Mouse (Mus musculus) ES-Bruce4 (cell line): ENCODE data around the gene Zfp941. TPM values are rescaled to one million over a fixed set of nuclear protein-coding genes. Genes with fewer than 3 reads are reported as not detected.
A peak's percentile ranks its signal among the peaks of the same experiment; 100 is the strongest.

ENCODE experiments used
- H3K27ac ChIP-seq: 2 replicates; pipeline ENCODE4 v1.5.1; 2012; ENCODE audit warnings: low read length, inconsistent platforms; ENCODE audit not compliant: insufficient read depth
- H3K27me3 ChIP-seq: 2 replicates; pipeline ENCODE4 v1.6.1; 2012; ENCODE audit warnings: mild to moderate bottlenecking, low read length, inconsistent platforms; ENCODE audit not compliant: control insufficient read depth, poor library complexity, insufficient read depth, severe bottlenecking
- H3K36me3 ChIP-seq: 2 replicates; pipeline ENCODE4 v1.6.1; 2012; ENCODE audit warnings: inconsistent platforms, mild to moderate bottlenecking, low read length, moderate library complexity; ENCODE audit not compliant: control insufficient read depth, poor library complexity, insufficient read depth, severe bottlenecking
- H3K4me1 ChIP-seq: one replicate; pipeline ENCODE4 v1.8.1; 2011; ENCODE audit warnings: low read length; ENCODE audit not compliant: control insufficient read depth, insufficient read depth
- H3K4me3 ChIP-seq: 2 replicates; pipeline ENCODE4 v1.5.1; 2011; ENCODE audit warnings: low read depth, mild to moderate bottlenecking, low read length
- H3K9ac ChIP-seq: 2 replicates; pipeline ENCODE4 v1.6.1; 2012; ENCODE audit warnings: low read depth, mild to moderate bottlenecking, inconsistent platforms; ENCODE audit not compliant: poor library complexity, severe bottlenecking
- H3K9me3 ChIP-seq: replicated peaks from 2 replicates; pipeline ENCODE4 v1.6.1; 2012; ENCODE audit warnings: mild to moderate bottlenecking, low read length, inconsistent platforms; ENCODE audit not compliant: control insufficient read depth, poor library complexity, insufficient read depth, severe bottlenecking
- CTCF ChIP-seq: IDR thresholded peaks from one replicate; pipeline ENCODE4 v1.8.1; 2011; ENCODE audit warnings: low read depth, low read length
- EP300 ChIP-seq: IDR thresholded peaks from 2 replicates; pipeline ENCODE4 v1.6.1; 2011; ENCODE audit warnings: low read depth, low read length; ENCODE audit not compliant: insufficient read depth
- POLR2A ChIP-seq: IDR thresholded peaks from one replicate; pipeline ENCODE4 v1.8.1; 2011; ENCODE audit warnings: low read length; ENCODE audit not compliant: insufficient read depth
- polyA plus RNA-seq: library from polyadenylated mRNA; stranded (reverse); fragments of >200 nt; gene quantifications from 2 replicates; pipeline ENCODE4 v1.2.4, GENCODE M21; 2011; ENCODE audit warnings: low read depth; ENCODE audit not compliant: missing spikeins, insufficient read depth, insufficient read length

Gene Zfp941
- polyA plus RNA-seq, 1 experiment, result 23.4 TPM

DNA sequence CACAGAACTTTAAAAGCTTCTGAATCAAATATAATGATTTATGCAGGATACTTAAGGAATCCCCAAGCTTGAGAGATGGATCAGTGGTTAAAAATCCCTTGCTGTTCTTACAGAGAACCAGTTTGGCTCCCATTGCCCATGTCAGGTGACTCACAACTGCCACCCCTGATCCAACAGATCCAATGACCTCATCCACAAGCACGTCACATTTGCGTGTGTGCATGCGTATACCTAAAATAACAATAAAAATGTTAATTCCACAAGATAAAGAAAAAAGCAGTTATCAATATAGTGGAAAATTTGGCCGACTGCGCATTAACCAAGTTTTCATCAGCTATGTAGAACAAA, 699 bp downstream of the Zfp941 start:
- Histone ChIP-seq H3K9ac (peak overlapping the region; percentile 59), H3K4me1 (peaks cover 1% of the 10 kb centered on the region), H3K9me3 (no peaks in the 10 kb centered on the region), H3K27ac (peak overlapping the region; percentile 12; the same call in 1 of the 2 replicates), H3K4me3 (peak overlapping the region; percentile 94), H3K36me3 (peaks cover 10% of the 10 kb centered on the region), H3K27me3 (no peaks in the 10 kb centered on the region)
- TF ChIP-seq EP300, result no peak
- TF ChIP-seq CTCF, result no peak
- TF ChIP-seq POLR2A, result no peak

DNA sequence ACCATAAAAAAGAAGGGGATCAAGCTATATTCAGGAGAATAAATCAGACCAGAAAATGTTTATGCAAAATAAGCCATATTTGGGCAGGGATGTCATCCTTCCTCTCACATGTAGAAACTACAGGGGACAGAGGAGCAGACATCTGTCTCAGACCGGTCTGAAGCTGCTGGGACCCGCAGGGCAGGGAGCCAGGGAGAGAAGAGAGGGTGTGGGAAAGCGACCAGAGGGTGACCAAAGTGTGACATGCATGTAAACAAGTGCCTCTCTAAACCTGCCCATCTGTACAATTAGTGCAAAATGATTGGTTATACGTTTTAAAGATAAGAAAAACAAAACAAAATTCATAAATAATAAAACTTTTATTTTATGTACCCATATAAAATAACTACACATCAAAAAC, 1.8 kb downstream of the Zfp941 start:
- no peaks in the 10 kb centered on the region for H3K27me3 ChIP-seq
- no peak overlapping the region for H3K4me3 ChIP-seq
- TF ChIP-seq POLR2A (no peak), CTCF (no peak), EP300 (no peak)
- H3K27ac ChIP-seq, result no peak overlapping the region
- H3K9ac ChIP-seq, result no peak overlapping the region
- H3K4me1 ChIP-seq, result peaks cover 1% of the 10 kb centered on the region
- no peaks in the 10 kb centered on the region for H3K9me3 ChIP-seq
- H3K36me3 ChIP-seq, result peaks cover 10% of the 10 kb centered on the region

DNA sequence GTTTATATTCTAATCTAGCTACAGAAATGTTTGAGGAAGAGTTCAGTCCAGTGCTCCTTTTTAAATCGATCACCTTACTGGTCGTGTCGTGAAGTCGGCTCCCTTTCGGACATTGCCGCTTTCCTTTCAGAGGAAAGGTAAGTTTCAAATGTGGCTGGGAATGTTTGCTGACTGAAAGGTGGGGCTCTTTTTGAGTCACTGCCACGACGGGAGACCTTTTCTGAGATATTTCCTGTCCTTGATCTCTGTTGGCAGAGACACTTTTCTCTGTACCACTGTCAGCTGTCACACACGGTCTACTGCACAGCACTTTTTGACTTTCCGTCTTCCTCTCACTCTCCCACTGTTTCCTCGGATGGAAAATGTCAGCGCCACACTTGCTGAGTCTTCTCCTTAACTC, 9.1 kb downstream of the Zfp941 start:
- no peak overlapping the region for H3K9ac ChIP-seq
- no peak for TF ChIP-seq CTCF
- TF ChIP-seq POLR2A, result no peak
- no peak for TF ChIP-seq EP300
- peaks cover 31% of the 10 kb centered on the region for H3K36me3 ChIP-seq
- no peaks in the 10 kb centered on the region for H3K27me3 ChIP-seq
- H3K9me3 ChIP-seq, result no peaks in the 10 kb centered on the region
- no peak overlapping the region for H3K4me3 ChIP-seq
- H3K27ac ChIP-seq, result no peak overlapping the region
- no peaks in the 10 kb centered on the region for H3K4me1 ChIP-seq

DNA sequence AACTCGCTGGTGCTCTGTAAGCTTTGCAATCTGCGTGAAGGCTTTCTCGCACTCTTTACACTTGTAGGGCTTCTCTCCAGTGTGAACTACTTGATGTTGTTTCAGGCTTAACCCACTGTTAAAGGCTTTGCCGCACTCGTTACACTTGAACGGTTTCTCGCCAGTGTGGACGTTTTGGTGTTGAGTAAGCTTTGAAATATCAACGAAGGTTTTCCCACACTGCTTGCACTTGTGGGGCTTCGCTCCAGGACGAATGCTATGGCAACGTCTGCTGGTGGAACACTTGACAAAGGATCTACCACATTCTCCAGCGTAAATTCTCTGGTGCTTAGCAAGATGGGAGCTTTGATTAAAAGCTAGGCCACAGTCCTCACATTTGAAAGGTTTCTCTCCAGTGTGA, 10.3 kb downstream of the Zfp941 start:
- Histone ChIP-seq H3K4me3 (no peak overlapping the region), H3K36me3 (peaks cover 26% of the 10 kb centered on the region), H3K9me3 (no peaks in the 10 kb centered on the region), H3K27ac (no peak overlapping the region), H3K9ac (no peak overlapping the region), H3K4me1 (no peaks in the 10 kb centered on the region), H3K27me3 (no peaks in the 10 kb centered on the region)
- TF ChIP-seq POLR2A (no peak), CTCF (no peak), EP300 (no peak)

DNA sequence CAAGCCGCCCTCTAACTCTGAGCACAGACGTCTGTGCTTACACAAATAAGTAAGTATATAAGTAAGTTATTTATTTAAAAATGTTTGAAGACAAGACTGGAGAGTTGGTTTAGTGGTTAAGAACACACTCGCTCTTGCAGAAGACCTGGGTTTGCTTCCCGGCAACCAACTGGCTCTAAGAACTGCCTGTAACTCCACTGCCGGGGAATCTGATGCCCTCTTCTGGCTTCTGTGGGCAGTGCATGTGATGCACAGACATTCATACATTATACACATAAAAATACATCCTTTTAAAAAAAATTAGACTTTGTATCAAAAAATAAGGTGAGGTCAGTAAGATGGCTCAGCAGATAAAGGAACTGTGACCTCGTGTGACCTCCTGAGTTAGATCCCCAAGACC, 11.5 kb downstream of the Zfp941 start:
- Histone ChIP-seq H3K4me1 (no peaks in the 10 kb centered on the region), H3K27ac (no peak overlapping the region), H3K36me3 (peaks cover 26% of the 10 kb centered on the region), H3K9me3 (no peaks in the 10 kb centered on the region), H3K9ac (no peak overlapping the region), H3K27me3 (no peaks in the 10 kb centered on the region), H3K4me3 (no peak overlapping the region)
- TF ChIP-seq EP300 (no peak), CTCF (peak; percentile 62)

DNA sequence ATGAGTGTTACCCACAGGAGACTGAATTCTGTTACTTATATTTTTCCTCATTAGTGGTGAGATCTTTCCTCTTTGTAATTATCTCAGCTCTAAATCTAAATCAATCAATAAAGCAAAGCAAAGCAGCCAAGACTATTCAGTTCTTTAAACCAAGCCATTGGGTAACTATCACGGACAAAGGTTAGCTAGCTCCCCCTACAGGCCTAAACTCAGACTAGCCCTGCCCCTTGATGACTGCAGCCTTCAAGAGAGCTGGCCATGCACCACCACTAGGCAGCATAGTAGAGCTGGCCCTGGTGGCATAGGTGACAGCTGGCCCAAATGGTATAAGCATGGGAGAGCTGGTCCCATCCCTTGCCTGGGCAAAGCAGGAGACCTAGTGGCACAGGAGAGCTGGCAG, 16.3 kb downstream of the Zfp941 start:
- Histone ChIP-seq H3K9ac (no peak overlapping the region), H3K9me3 (no peaks in the 10 kb centered on the region), H3K4me3 (no peak overlapping the region), H3K27ac (no peak overlapping the region), H3K4me1 (no peaks in the 10 kb centered on the region), H3K36me3 (peaks cover under 1% of the 10 kb centered on the region), H3K27me3 (no peaks in the 10 kb centered on the region)
- peak; percentile 87 for TF ChIP-seq CTCF
- TF ChIP-seq POLR2A, result no peak

DNA sequence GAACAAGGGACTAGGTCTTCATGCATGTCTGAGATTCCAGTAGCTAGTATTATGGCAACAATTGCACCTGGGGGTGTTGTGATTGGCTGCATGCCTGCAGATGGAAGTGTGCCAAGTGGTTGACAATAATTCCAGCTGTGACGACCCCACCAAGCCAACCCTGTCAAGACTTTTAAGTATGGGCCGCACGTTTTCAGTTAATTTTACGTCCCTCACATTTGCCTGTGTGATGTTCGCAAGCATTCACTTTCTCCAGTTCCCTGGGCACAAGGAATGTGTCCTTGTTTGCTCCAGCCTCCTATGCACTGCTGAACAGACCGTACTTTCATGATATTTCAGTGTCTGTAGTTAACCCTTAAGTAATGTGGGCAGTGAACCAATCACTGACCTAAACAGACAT, 19.3 kb downstream of the Zfp941 start:
- no peaks in the 10 kb centered on the region for H3K36me3 ChIP-seq
- H3K27me3 ChIP-seq, result no peaks in the 10 kb centered on the region
- no peaks in the 10 kb centered on the region for H3K9me3 ChIP-seq
- H3K27ac ChIP-seq, result no peak overlapping the region
- TF ChIP-seq POLR2A (no peak), EP300 (no peak), CTCF (no peak)
- no peak overlapping the region for H3K4me3 ChIP-seq
- no peak overlapping the region for H3K9ac ChIP-seq
- no peaks in the 10 kb centered on the region for H3K4me1 ChIP-seq
